Mouse (Mus musculus) adipose tissue, adult 10 weeks (tissue): ENCODE measurements around the gene Vnn3. TPM values are rescaled to one million over a fixed set of nuclear protein-coding genes. Genes with fewer than 3 reads are reported as not detected.

ENCODE experiments used
- polyA plus RNA-seq: library from polyadenylated mRNA; stranded (reverse); fragments of 350-450 nt; fragmentation: Illumina TruSeq; extraction: RNeasy Lipid Tissue Mini Kit (QIAGEN cat#74804); gene quantifications from one replicate; pipeline ENCODE4 v1.2.3, GENCODE M21; 2014; ENCODE audit warnings: low read depth, low replicate concordance

The Vnn3 gene
- polyA plus RNA-seq = 15.5 TPM

DNA sequence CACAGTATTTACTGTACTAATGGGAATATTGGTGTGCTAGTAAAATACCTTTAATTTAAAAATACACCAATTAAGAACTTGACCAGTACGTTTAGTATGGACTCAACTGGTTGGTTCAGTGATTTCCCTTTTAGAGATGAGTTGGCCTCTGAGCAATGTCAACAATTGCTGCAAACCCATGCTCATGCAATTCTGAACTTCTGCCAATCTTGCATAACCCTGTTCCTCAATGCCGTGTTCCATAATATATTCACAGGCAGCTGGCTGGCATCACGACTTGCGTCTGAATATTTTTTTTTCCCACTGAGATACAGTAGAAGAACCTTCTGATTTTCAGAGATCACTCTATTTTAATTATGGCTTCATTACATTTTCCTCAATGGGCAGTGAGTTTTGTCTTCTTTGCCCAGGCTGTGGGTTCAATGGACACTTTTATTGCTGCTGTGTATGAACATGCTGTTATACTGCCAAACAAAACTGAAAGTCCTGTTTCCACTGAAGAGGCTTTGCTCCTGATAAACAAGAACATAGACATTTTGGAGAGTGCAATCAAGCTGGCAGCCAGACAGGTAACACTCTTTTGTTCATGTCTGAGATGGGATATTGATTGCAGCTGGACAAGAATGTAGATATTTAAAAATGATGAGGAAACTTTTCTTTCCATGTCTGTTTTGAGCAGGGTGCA, at the start of gene Vnn3:
TSS of gene Vnn3 (plus strand) at position 235 of the 685 bp plus-strand sequence.

DNA sequence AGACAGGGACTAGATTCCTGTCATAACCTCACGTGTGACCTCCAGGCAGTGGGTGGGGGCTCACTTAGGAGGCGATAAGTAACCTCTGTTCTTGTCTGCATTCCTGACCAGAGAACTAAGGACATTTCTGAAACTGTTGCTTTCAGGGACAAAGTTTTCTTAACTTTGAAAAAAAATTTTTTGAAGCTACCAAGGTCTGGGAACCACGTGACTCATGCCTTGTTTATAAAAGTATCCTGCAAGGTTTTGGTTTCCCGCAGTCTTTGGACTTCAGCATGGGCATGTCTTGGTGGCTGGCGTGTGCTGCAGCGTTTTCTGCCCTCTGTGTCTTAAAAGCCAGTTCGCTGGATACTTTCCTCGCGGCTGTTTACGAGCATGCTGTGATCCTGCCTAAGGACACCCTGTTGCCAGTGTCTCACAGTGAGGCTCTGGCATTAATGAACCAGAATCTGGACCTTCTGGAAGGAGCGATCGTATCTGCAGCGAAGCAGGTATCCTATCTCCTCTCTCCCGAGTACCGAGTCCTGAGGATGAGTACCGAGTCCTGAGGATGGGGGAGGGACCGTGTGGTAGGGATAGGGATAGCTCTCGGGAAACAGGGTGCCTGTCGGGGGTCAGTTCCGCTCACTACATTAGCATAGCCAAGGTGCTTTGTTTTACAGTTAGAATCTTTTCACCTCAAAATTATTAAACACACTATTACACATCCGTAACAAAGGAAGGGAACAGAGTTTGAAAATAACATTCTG, 43.5 kb downstream of the Vnn3 start, which contains the start of gene Vnn1:
TSS of gene Vnn1 (plus strand) at position 88 of the 749 bp plus-strand sequence.

Other genes with a start within 250 kb of the Vnn3 start
- gene Rps12, start 64.2 kb upstream of the Vnn3 start, polyA plus RNA-seq = 1,727 TPM
- 25.1 TPM for gene Slc18b1, start 54.5 kb upstream of the Vnn3 start, polyA plus RNA-seq
- gene Vnn1, start 43.2 kb downstream of the Vnn3 start, polyA plus RNA-seq = 5.6 TPM
- gene Taar1, start 68.9 kb downstream of the Vnn3 start, polyA plus RNA-seq = not detected
- gene Taar2, start 87.1 kb downstream of the Vnn3 start, polyA plus RNA-seq = not detected
- not detected for gene Taar3, start 98.1 kb downstream of the Vnn3 start, polyA plus RNA-seq
- not detected for gene Taar4, start 109.0 kb downstream of the Vnn3 start, polyA plus RNA-seq
- gene Taar5, start 119.2 kb downstream of the Vnn3 start, polyA plus RNA-seq = not detected
- gene Taar6, start 134.2 kb downstream of the Vnn3 start, polyA plus RNA-seq = not detected
- gene Taar7a, start 142.0 kb downstream of the Vnn3 start, polyA plus RNA-seq = not detected
- gene Taar7b, start 148.5 kb downstream of the Vnn3 start, polyA plus RNA-seq = not detected
- not detected for gene Taar7d, start 175.8 kb downstream of the Vnn3 start, polyA plus RNA-seq
- gene Taar7e, start 186.2 kb downstream of the Vnn3 start, polyA plus RNA-seq = not detected
- gene Taar7f, start 198.0 kb downstream of the Vnn3 start, polyA plus RNA-seq = not detected
- not detected for gene Taar8a, start 225.0 kb downstream of the Vnn3 start, polyA plus RNA-seq
- not detected for gene Taar8b, start 240.8 kb downstream of the Vnn3 start, polyA plus RNA-seq